Mouse (Mus musculus): ENCODE results near the gene Lgals4. TPM values are rescaled to one million over a fixed set of nuclear protein-coding genes. Genes with fewer than 3 reads are reported as not detected.

Lgals4 gene
- polyA plus RNA-seq (2016; fragmentation: Nextera tagmentation; extraction: Ambion mirVana): 2.7 and 4.1 TPM in 2 replicates

GRCm38 (mm10) chr7:28833723-28834347 lies at the start of gene Lgals4:
Gene Lgals4 (plus strand): TSS chr7:28833854.
- no peaks in the 10 kb centered on the region; the same call in 1 of the 2 replicates for H3K4me1 ChIP-seq
- no peak within 1 kb of the TSS for H3K4me3 ChIP-seq
- no peak for DNase-seq (ENCODE audit: low spot score)
- H3K36me3 ChIP-seq: peaks cover 29% of the 10 kb centered on the region
- no peaks in the 10 kb centered on the region for H3K9me3 ChIP-seq (replicated peaks)
- no peaks in the 10 kb centered on the region for H3K27me3 ChIP-seq (ENCODE audit: low read depth, poor library complexity, severe bottlenecking)
- WGBS: 85% methylated on average over 6 of the region's 6 CpGs
- no peak within 1 kb of the TSS for H3K27ac ChIP-seq

- Histone ChIP-seq H3K4me3 (no peak overlapping the region), H3K36me3 (peaks cover 45% of the 10 kb centered on the region), H3K9me3 (replicated peaks) (no peaks in the 10 kb centered on the region), H3K27ac (no peak overlapping the region), H3K27me3 (ENCODE audit: low read depth, poor library complexity, severe bottlenecking) (no peaks in the 10 kb centered on the region), H3K4me1 (peaks cover 34% of the 10 kb centered on the region)
- 72% methylated on average over 5 of the region's 5 CpGs for WGBS
- no peak for DNase-seq (ENCODE audit: low spot score)
Observed at GRCm38 (mm10) chr7:28785161-28785560, 48.5 kb upstream of the Lgals4 start.

GRCm38 (mm10) chr7:28787884-28788283 lies 45.8 kb upstream of the Lgals4 start:
- Histone ChIP-seq H3K4me1 (peaks cover 52% of the 10 kb centered on the region), H3K27ac (0 out of 2 replicates have a peak overlapping the region, but pooled peaks have one; percentile 75), H3K36me3 (peaks cover 41% of the 10 kb centered on the region), H3K9me3 (replicated peaks) (no peaks in the 10 kb centered on the region), H3K27me3 (ENCODE audit: low read depth, poor library complexity, severe bottlenecking) (no peaks in the 10 kb centered on the region), H3K4me3 (no peak overlapping the region)
- DNase-seq (ENCODE audit: low spot score): no peak
- 92% methylated on average over 9 of the region's 9 CpGs for WGBS

- 64% methylated on average over 5 of the region's 5 CpGs for WGBS
- H3K4me1 ChIP-seq: peaks cover 51% of the 10 kb centered on the region
- H3K4me3 ChIP-seq: no peak within 1 kb of the TSS; the same call in 1 of the 2 replicates
- DNase-seq (ENCODE audit: low spot score): no peak
- no peaks in the 10 kb centered on the region for H3K9me3 ChIP-seq (replicated peaks)
- peak within 1 kb of the TSS; percentile 75 for H3K27ac ChIP-seq
- H3K36me3 ChIP-seq: peaks cover 34% of the 10 kb centered on the region
- no peaks in the 10 kb centered on the region for H3K27me3 ChIP-seq (ENCODE audit: low read depth, poor library complexity, severe bottlenecking)
Observed at GRCm38 (mm10) chr7:28788307-28789195, 45.1 kb upstream of the Lgals4 start, which contains the start of gene Rinl. Gene Rinl (plus strand): TSS chr7:28788969.

- DNase-seq (ENCODE audit: low spot score): no peak
- Histone ChIP-seq H3K27me3 (ENCODE audit: low read depth, poor library complexity, severe bottlenecking) (no peaks in the 10 kb centered on the region), H3K36me3 (peaks cover 28% of the 10 kb centered on the region), H3K4me1 (peaks cover 51% of the 10 kb centered on the region), H3K4me3 (no peak overlapping the region; the same call in 1 of the 2 replicates), H3K9me3 (replicated peaks) (no peaks in the 10 kb centered on the region), H3K27ac (peak overlapping the region; percentile 75)
- WGBS: 64% methylated on average over 3 of the region's 3 CpGs
Observed at GRCm38 (mm10) chr7:28789235-28789634, 44.4 kb upstream of the Lgals4 start.

GRCm38 (mm10) chr7:28790066-28790806 lies 43.4 kb upstream of the Lgals4 start:
- Histone ChIP-seq H3K9me3 (replicated peaks) (no peaks in the 10 kb centered on the region), H3K27ac (peak overlapping the region; percentile 75; the same call in 1 of the 2 replicates), H3K27me3 (ENCODE audit: low read depth, poor library complexity, severe bottlenecking) (no peaks in the 10 kb centered on the region), H3K36me3 (peaks cover 27% of the 10 kb centered on the region), H3K4me3 (no peak overlapping the region), H3K4me1 (peaks cover 51% of the 10 kb centered on the region)
- 61% methylated on average over 8 of the region's 8 CpGs for WGBS
- DNase-seq (ENCODE audit: low spot score): no peak

- H3K9me3 ChIP-seq (replicated peaks): no peaks in the 10 kb centered on the region
- DNase-seq (ENCODE audit: low spot score): no peak
- H3K4me1 ChIP-seq: peaks cover 62% of the 10 kb centered on the region
- H3K27ac ChIP-seq: peak overlapping the region; percentile 76
- H3K27me3 ChIP-seq (ENCODE audit: low read depth, poor library complexity, severe bottlenecking): no peaks in the 10 kb centered on the region
- H3K36me3 ChIP-seq: peaks cover 13% of the 10 kb centered on the region
- H3K4me3 ChIP-seq: no peak overlapping the region
Observed at GRCm38 (mm10) chr7:28791706-28792105, 41.9 kb upstream of the Lgals4 start.

- Histone ChIP-seq H3K9me3 (replicated peaks) (no peaks in the 10 kb centered on the region), H3K27me3 (ENCODE audit: low read depth, poor library complexity, severe bottlenecking) (no peaks in the 10 kb centered on the region), H3K27ac (peak overlapping the region; percentile 76), H3K36me3 (peaks cover 7% of the 10 kb centered on the region; the same call in 1 of the 2 replicates), H3K4me3 (no peak overlapping the region), H3K4me1 (peaks cover 63% of the 10 kb centered on the region)
- WGBS: 78% methylated on average over 14 of the region's 14 CpGs
- no peak for DNase-seq (ENCODE audit: low spot score)
Observed at GRCm38 (mm10) chr7:28792391-28793185, 41.1 kb upstream of the Lgals4 start.

- Histone ChIP-seq H3K4me3 (no peak overlapping the region), H3K36me3 (no peaks in the 10 kb centered on the region), H3K27ac (no peak overlapping the region), H3K9me3 (replicated peaks) (no peaks in the 10 kb centered on the region), H3K4me1 (peaks cover 53% of the 10 kb centered on the region), H3K27me3 (ENCODE audit: low read depth, poor library complexity, severe bottlenecking) (no peaks in the 10 kb centered on the region)
- WGBS: 51% methylated on average over 2 of the region's 2 CpGs
- no peak for DNase-seq (ENCODE audit: low spot score)
Observed at GRCm38 (mm10) chr7:28793834-28794233, 39.8 kb upstream of the Lgals4 start.

- Histone ChIP-seq H3K27me3 (ENCODE audit: low read depth, poor library complexity, severe bottlenecking) (no peaks in the 10 kb centered on the region), H3K4me1 (peaks cover 48% of the 10 kb centered on the region), H3K4me3 (no peak overlapping the region), H3K36me3 (no peaks in the 10 kb centered on the region), H3K9me3 (replicated peaks) (no peaks in the 10 kb centered on the region), H3K27ac (no peak overlapping the region)
- DNase-seq (ENCODE audit: low spot score): no peak
- 86% methylated on average over 3 of the region's 3 CpGs for WGBS
Observed at GRCm38 (mm10) chr7:28794496-28794895, 39.2 kb upstream of the Lgals4 start.

- Histone ChIP-seq H3K4me3 (no peak overlapping the region), H3K27ac (peak overlapping the region; percentile 63)
- 79% methylated on average over 15 of the region's 15 CpGs for WGBS
Observed at GRCm38 (mm10) chr7:28795832-28796231, 37.8 kb upstream of the Lgals4 start.

GRCm38 (mm10) chr7:28796562-28796975 lies 37.1 kb upstream of the Lgals4 start:
- Histone ChIP-seq H3K4me3 (peak overlapping the region; percentile 36), H3K9me3 (replicated peaks) (no peaks in the 10 kb centered on the region), H3K4me1 (peaks cover 34% of the 10 kb centered on the region), H3K36me3 (no peaks in the 10 kb centered on the region), H3K27ac (peak overlapping the region; percentile 81), H3K27me3 (ENCODE audit: low read depth, poor library complexity, severe bottlenecking) (no peaks in the 10 kb centered on the region)
- 16% methylated on average over 32 of the region's 32 CpGs for WGBS
- DNase-seq (ENCODE audit: low spot score): peak; percentile 84

More at GRCm38 (mm10) chr7:28795832-28796231, 37.8 kb upstream of the Lgals4 start:
- no peak for DNase-seq (ENCODE audit: low spot score)
- Histone ChIP-seq H3K36me3 (no peaks in the 10 kb centered on the region), H3K9me3 (replicated peaks) (no peaks in the 10 kb centered on the region), H3K4me1 (peaks cover 34% of the 10 kb centered on the region), H3K27me3 (ENCODE audit: low read depth, poor library complexity, severe bottlenecking) (no peaks in the 10 kb centered on the region)
